Mouse (Mus musculus) hindbrain, postnatal 0 days (tissue): ENCODE data around the gene Zfp184. TPM values are rescaled to one million over a fixed set of nuclear protein-coding genes. Genes with fewer than 3 reads are reported as not detected.
A peak's percentile ranks its signal among the peaks of the same experiment; 100 is the strongest.

Experiments
- ATAC-seq: fragments of 200-750 bp; cut with Nextera tagmentation; 2 replicates; pipeline ENCODE4 v1.8.0; 2017; ENCODE audit warnings: mild to moderate bottlenecking, moderate TSS enrichment, moderate library complexity
- DNase-seq: peaks from one replicate; pipeline ENCODE4 v3.0.0-alpha.2; 2015; ENCODE audit warnings: low spot score
- H3K27ac ChIP-seq: fragments of 300-500 bp; sonication (generic); 2 replicates; pipeline ENCODE4 v1.5.1; 2014; ENCODE audit warnings: mild to moderate bottlenecking
- H3K27me3 ChIP-seq: fragments of 300-500 bp; sonication (generic); 2 replicates; pipeline ENCODE4 v1.6.1; 2014; ENCODE audit warnings: low read length, mixed read lengths; ENCODE audit not compliant: insufficient read depth
- H3K36me3 ChIP-seq: fragments of 300-500 bp; sonication (generic); 2 replicates; pipeline ENCODE4 v1.6.1; 2014; ENCODE audit warnings: low read length, mixed read lengths; ENCODE audit not compliant: insufficient read depth
- H3K4me1 ChIP-seq: fragments of 300-500 bp; sonication (generic); 2 replicates; pipeline ENCODE4 v1.6.1; 2014; ENCODE audit warnings: antibody characterized with exemption, low read length, mixed read lengths; ENCODE audit not compliant: insufficient read depth
- H3K4me2 ChIP-seq: fragments of 300-500 bp; sonication (generic); 2 replicates; pipeline ENCODE4 v1.6.1; 2014; ENCODE audit warnings: low read depth, mild to moderate bottlenecking, low read length, moderate library complexity, mixed read lengths
- H3K4me3 ChIP-seq: fragments of 300-500 bp; sonication (generic); 2 replicates; pipeline ENCODE4 v1.5.1; 2014; ENCODE audit warnings: low read length
- H3K9ac ChIP-seq: fragments of 300-500 bp; sonication (generic); replicated peaks from 2 replicates; pipeline ENCODE4 v1.6.1; 2014; ENCODE audit warnings: mild to moderate bottlenecking, low read length, moderate library complexity, mixed read lengths
- H3K9me3 ChIP-seq: fragments of 300-500 bp; sonication (generic); 2 replicates; pipeline ENCODE4 v1.6.1; 2016; ENCODE audit warnings: low read length, mixed read lengths
- CTCF ChIP-seq: IDR thresholded peaks from 2 replicates; pipeline ENCODE4 v1.5.1; 2016; ENCODE audit warnings: antibody characterized with exemption, control low read depth, low read depth
- WGBS: fragments of 180-500 bp; shearing (Covaris S2); extraction: QIAGEN DNeasy Blood & Tissue Kit; methylation state at CpG from one replicate; pipeline ENCODE4 v1.1.7; 2014; 5-methylcytosine and 5-hydroxymethylcytosine counted together
- polyA plus RNA-seq: library from polyadenylated mRNA; unstranded; fragments of >200 nt; fragmentation: Nextera tagmentation; extraction: Ambion mirVana; gene quantifications from 2 replicates; pipeline ENCODE4 v1.2.1, GENCODE M21; 2015
- total RNA-seq: library from RNA; depleted of rRNA; stranded (reverse); fragments of >200 nt; gene quantifications from 2 replicates; pipeline ENCODE4 v1.2.3, GENCODE M21; 2014

The Zfp184 gene
- total and polyA plus RNA-seq, 2 experiments from 2014 or later = 9.3 to 9.6 TPM

DNA sequence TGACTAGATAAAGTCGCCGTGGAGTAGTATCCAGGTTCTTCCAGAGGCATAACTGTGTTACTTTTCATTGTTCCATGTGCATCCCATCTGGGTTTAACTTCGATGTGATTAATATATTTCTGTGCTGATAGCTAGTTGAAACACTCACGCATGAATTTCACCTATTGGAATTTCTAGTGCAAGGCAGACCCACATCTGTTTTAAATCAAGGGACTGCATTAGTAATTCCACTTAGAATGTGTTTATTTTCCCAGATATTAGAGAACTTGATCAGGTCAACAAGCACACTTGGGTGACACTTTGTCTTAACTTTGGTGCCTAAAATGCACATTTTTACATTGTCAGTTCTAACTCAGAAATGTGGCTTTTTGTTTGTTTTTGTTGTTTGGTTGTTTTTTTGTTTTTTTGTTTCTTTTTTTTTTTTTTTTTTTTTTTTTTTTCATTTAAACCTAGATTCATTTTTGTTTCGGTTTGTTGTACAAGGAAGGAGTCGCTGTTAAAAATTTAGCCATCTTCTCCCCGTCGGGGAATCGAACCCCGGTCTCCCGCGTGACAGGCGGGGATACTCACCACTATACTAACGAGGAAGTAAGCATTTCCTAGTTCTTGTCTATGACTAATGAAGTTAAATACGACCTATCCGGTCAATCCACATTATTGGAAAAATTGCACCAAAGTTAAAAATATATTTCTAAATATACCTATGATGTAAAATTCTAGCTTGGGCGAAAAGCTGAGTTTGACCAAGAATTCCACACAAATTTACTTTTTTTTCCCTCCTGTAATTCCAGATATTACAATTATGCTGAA lies 9.7 kb upstream of the Zfp184 start:
- Histone ChIP-seq H3K36me3 (no peaks in the 10 kb centered on the region), H3K4me3 (no peak overlapping the region), H3K4me2 (peak overlapping the region; percentile 42), H3K9ac (no peak overlapping the region), H3K27me3 (no peaks in the 10 kb centered on the region), H3K9me3 (no peaks in the 10 kb centered on the region), H3K4me1 (no peaks in the 10 kb centered on the region), H3K27ac (no peak overlapping the region)
- no peak for TF ChIP-seq CTCF
- peak; percentile 66 for DNase-seq
- ATAC-seq = no peak
- 15% methylated on average over 17 of the region's 17 CpGs for WGBS

DNA sequence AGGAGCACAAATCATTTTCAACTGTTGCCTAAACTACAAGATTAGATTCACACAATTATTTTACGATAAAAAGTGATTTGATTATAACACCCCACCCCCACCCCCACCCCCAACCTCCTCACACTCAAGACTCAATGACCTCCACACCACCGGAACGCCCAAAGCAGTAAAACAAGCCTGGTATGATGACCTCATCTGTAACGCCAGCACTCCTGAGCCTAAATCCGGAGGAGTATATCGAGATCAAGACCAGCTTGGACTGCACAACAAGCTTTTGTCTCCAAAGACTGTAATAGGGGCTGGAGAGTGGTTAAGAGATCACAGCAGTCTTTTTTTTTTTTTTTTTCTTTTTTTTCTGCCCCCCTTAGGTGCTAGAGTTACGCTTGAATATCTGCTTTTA lies 9.1 kb upstream of the Zfp184 start:
- Histone ChIP-seq H3K4me3 (0 out of 2 replicates have a peak overlapping the region, but pooled peaks have one; percentile 17), H3K27ac (no peak overlapping the region), H3K4me1 (no peaks in the 10 kb centered on the region), H3K36me3 (no peaks in the 10 kb centered on the region), H3K9me3 (no peaks in the 10 kb centered on the region), H3K27me3 (no peaks in the 10 kb centered on the region), H3K4me2 (peak overlapping the region; percentile 42), H3K9ac (no peak overlapping the region)
- no peak for TF ChIP-seq CTCF
- WGBS = 7% methylated on average over 7 of the region's 7 CpGs
- DNase-seq (no peak), ATAC-seq (no peak)

DNA sequence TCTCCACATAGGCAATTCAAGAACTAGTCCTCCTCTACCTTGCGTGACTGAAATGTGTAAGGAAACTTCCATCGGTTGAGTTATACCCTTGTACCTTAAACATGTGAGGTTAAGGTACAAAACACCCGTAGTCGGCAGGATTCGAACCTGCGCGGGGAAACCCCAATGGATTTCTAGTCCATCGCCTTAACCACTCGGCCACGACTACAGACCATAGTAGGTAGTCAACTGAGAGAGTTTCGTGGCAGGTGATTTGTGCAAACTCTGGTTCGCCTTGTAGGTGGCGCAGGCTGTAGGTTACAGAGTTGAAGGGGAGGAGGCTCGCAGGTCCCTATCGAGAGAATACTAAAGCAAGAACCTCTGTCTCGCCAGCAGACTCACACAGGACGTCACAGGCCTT lies 7.9 kb upstream of the Zfp184 start:
- H3K27me3 ChIP-seq = no peaks in the 10 kb centered on the region
- no peak for ATAC-seq
- H3K4me1 ChIP-seq = no peaks in the 10 kb centered on the region
- TF ChIP-seq CTCF = no peak
- H3K27ac ChIP-seq = no peak overlapping the region
- peak overlapping the region; percentile 11; the same call in 1 of the 2 replicates for H3K4me2 ChIP-seq
- H3K9me3 ChIP-seq = no peaks in the 10 kb centered on the region
- no peak overlapping the region for H3K4me3 ChIP-seq
- no peaks in the 10 kb centered on the region for H3K36me3 ChIP-seq
- 8% methylated on average over 17 of the region's 17 CpGs for WGBS
- DNase-seq = peak; percentile 29
- H3K9ac ChIP-seq = no peak overlapping the region

DNA sequence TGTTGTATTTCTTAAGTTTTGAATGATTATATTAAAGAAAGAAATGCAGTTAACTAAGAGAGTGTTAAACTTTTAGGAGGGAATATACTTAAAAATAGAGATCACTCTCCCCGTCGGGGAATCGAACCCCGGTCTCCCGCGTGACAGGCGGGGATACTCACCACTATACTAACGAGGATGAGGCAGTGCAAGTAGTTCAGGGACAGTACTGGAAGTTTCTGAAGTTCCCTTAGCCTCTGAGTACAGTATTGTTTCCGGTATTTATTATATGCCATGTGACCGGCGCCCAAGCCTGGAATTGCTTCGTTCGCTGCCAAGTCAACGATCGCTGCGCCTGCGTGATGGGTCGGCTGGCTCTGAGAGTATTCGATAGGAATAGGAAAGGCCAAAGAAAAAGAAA lies 4.7 kb upstream of the Zfp184 start:
- TF ChIP-seq CTCF = no peak
- ATAC-seq = peak; percentile 78
- DNase-seq = peak; percentile 93
- H3K9me3 ChIP-seq = no peaks in the 10 kb centered on the region
- no peaks in the 10 kb centered on the region for H3K36me3 ChIP-seq
- H3K4me1 ChIP-seq = no peaks in the 10 kb centered on the region
- peak overlapping the region; percentile 41 for H3K9ac ChIP-seq
- peak overlapping the region; percentile 58 for H3K4me2 ChIP-seq
- H3K27me3 ChIP-seq = no peaks in the 10 kb centered on the region
- peak overlapping the region; percentile 46 for H3K4me3 ChIP-seq
- under 1% methylated on average over 19 of the region's 19 CpGs for WGBS
- H3K27ac ChIP-seq = 0 out of 2 replicates have a peak overlapping the region, but pooled peaks have one; percentile 23

- Histone ChIP-seq H3K4me2 (peak overlapping the region; percentile 58), H3K9me3 (no peaks in the 10 kb centered on the region), H3K27me3 (no peaks in the 10 kb centered on the region), H3K4me3 (peak overlapping the region; percentile 46), H3K36me3 (no peaks in the 10 kb centered on the region), H3K27ac (peak overlapping the region; percentile 37; the same call in 1 of the 2 replicates), H3K9ac (peak overlapping the region; percentile 41), H3K4me1 (no peaks in the 10 kb centered on the region)
- under 1% methylated on average over 16 of the region's 16 CpGs for WGBS
- no peak for TF ChIP-seq CTCF
- DNase-seq (peak; percentile 81), ATAC-seq (peak; percentile 44)
These were observed 4.0 kb upstream of the Zfp184 start for GRCm38 (mm10) chr13:21940811-21941321.

DNA sequence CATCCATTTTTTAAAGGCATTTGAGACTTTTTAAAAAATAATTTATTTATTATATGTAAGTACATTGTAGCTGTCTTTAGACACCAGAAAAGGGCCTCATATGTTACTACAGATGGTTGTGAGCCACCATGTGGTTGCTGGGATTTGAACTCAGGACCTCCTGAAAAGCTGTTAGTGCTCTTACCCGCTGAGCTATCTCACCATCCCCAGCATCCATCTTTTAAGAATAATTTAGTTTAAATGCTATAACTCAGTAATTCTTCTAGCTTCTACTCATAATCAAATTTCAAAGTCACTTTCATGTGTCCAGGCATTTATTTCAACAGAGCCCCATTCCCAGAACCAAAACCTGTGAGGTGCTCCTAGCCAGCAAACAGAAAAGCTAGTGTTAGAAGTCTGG lies 1.2 kb upstream of the Zfp184 start:
- no peak overlapping the region for H3K4me2 ChIP-seq
- H3K36me3 ChIP-seq = peaks cover under 1% of the 10 kb centered on the region; the same call in 1 of the 2 replicates
- WGBS = 89% methylated on average over 1 of the region's 1 CpGs
- no peaks in the 10 kb centered on the region for H3K9me3 ChIP-seq
- no peak overlapping the region for H3K27ac ChIP-seq
- H3K27me3 ChIP-seq = no peaks in the 10 kb centered on the region
- ATAC-seq (no peak), DNase-seq (no peak)
- TF ChIP-seq CTCF = no peak
- H3K9ac ChIP-seq = no peak overlapping the region
- no peaks in the 10 kb centered on the region for H3K4me1 ChIP-seq
- no peak overlapping the region for H3K4me3 ChIP-seq

DNA sequence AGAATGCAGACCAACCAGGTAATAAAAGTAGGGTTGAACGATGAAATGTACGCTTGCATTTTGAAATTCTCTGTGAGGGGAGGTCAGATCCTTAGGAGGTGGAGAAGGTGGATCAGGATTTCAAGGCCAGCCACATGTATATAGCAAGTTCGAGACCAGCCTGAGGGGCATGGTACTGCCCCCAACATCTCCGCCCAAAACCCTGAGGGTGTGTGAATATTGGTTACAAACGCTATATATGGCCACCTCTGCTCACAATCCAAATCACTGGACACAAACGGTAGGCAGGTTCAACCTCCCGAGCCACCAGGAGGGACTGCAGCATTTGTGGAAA lies 335 bp upstream of the Zfp184 start:
- peak; percentile 72 for ATAC-seq
- 1% methylated on average over 7 of the region's 7 CpGs for WGBS
- H3K27ac ChIP-seq = peak overlapping the region; percentile 55; the same call in 1 of the 2 replicates

More for the DNA sequence above, 335 bp upstream of the Zfp184 start:
- H3K9ac ChIP-seq = peak overlapping the region; percentile 66
- no peaks in the 10 kb centered on the region for H3K27me3 ChIP-seq
- DNase-seq = no peak
- peak overlapping the region; percentile 62 for H3K4me2 ChIP-seq
- peaks cover 8% of the 10 kb centered on the region for H3K36me3 ChIP-seq
- TF ChIP-seq CTCF = peak; percentile 34
- H3K4me1 ChIP-seq = no peaks in the 10 kb centered on the region
- H3K9me3 ChIP-seq = no peaks in the 10 kb centered on the region
- H3K4me3 ChIP-seq = peak overlapping the region; percentile 71
